Mouse (Mus musculus): ENCODE measurements around the gene Gm49486. TPM values are rescaled to one million over a fixed set of nuclear protein-coding genes. Genes with fewer than 3 reads are reported as not detected.

Gene Gm49486
- polyA plus RNA-seq, 1 experiment, result not detected

DNA sequence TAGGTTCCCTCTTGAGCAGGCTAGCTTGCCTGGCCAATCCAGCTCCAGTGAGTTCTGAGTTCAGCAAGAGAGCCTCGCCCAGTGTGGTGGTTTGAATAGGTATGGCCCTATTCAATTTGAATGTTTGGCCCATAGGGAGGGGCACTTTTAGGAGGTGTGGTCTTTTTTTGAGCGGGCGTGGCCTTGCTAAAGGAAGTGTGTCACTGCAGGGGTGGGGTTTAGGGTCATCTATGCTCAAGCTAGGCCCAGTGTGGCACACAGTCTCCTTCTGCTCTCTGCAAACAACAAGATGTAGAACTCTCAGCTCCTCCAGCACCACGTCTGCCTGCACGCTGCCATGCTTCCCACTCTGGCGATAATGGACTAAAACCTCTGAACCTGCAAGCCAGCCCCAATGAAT lies 34.5 kb downstream of the Gm49486 start:
- no peak overlapping the region for H3K4me3 ChIP-seq (replicated peaks)
- H3K9me3 ChIP-seq, result peaks cover 18% of the 10 kb centered on the region
- H3K36me3 ChIP-seq (replicated peaks; ENCODE audit: low read length), result no peaks in the 10 kb centered on the region
- no peak for TF ChIP-seq GATA1 (IDR thresholded peaks at IDR 0.05; ENCODE audit: borderline replicate concordance, low read length)
- no peak for TF ChIP-seq FLI1 (IDR thresholded peaks at IDR 0.05; ENCODE audit: low read length)
- H3K27me3 ChIP-seq (replicated peaks), result peaks cover 92% of the 10 kb centered on the region
- H3K4me1 ChIP-seq, result peaks cover 19% of the 10 kb centered on the region

- H3K4me3 ChIP-seq (replicated peaks), result no peak overlapping the region
- no peaks in the 10 kb centered on the region for H3K36me3 ChIP-seq (replicated peaks; ENCODE audit: low read length)
- peaks cover 18% of the 10 kb centered on the region for H3K9me3 ChIP-seq
- no peak for TF ChIP-seq GATA1 (IDR thresholded peaks at IDR 0.05; ENCODE audit: borderline replicate concordance, low read length)
- no peak for TF ChIP-seq FLI1 (IDR thresholded peaks at IDR 0.05; ENCODE audit: low read length)
- H3K4me1 ChIP-seq, result peaks cover 30% of the 10 kb centered on the region
- H3K27me3 ChIP-seq (replicated peaks), result peaks cover 75% of the 10 kb centered on the region
Observed at GRCm38 (mm10) chr15:79265384-79265783, 36.2 kb downstream of the Gm49486 start.

GRCm38 (mm10) chr15:79268521-79268920 lies 39.3 kb downstream of the Gm49486 start:
- H3K9me3 ChIP-seq, result peaks cover 11% of the 10 kb centered on the region
- H3K4me1 ChIP-seq, result peaks cover 32% of the 10 kb centered on the region
- no peaks in the 10 kb centered on the region for H3K36me3 ChIP-seq (replicated peaks; ENCODE audit: low read length)
- TF ChIP-seq FLI1 (IDR thresholded peaks at IDR 0.05; ENCODE audit: low read length) (no peak), GATA1 (IDR thresholded peaks at IDR 0.05; ENCODE audit: borderline replicate concordance, low read length) (no peak)
- peaks cover 62% of the 10 kb centered on the region for H3K27me3 ChIP-seq (replicated peaks)
- no peak overlapping the region for H3K4me3 ChIP-seq (replicated peaks)

GRCm38 (mm10) chr15:79270317-79271123 lies 41.3 kb downstream of the Gm49486 start:
- H3K27me3 ChIP-seq (replicated peaks), result peaks cover 53% of the 10 kb centered on the region
- TF ChIP-seq FLI1 (IDR thresholded peaks at IDR 0.05; ENCODE audit: low read length) (no peak), GATA1 (IDR thresholded peaks at IDR 0.05; ENCODE audit: borderline replicate concordance, low read length) (no peak)
- peak overlapping the region; percentile 90 for H3K4me3 ChIP-seq (replicated peaks)
- H3K36me3 ChIP-seq (replicated peaks; ENCODE audit: low read length), result no peaks in the 10 kb centered on the region
- peaks cover 35% of the 10 kb centered on the region for H3K4me1 ChIP-seq
- H3K9me3 ChIP-seq, result no peaks in the 10 kb centered on the region

GRCm38 (mm10) chr15:79271124-79271746 lies 42.0 kb downstream of the Gm49486 start:
- TF ChIP-seq FLI1 (IDR thresholded peaks at IDR 0.05; ENCODE audit: low read length), result no peak
- no peak for TF ChIP-seq GATA1 (IDR thresholded peaks at IDR 0.05; ENCODE audit: borderline replicate concordance, low read length)
- Histone ChIP-seq H3K4me3 (replicated peaks) (peak overlapping the region; percentile 90), H3K4me1 (peaks cover 35% of the 10 kb centered on the region), H3K9me3 (no peaks in the 10 kb centered on the region), H3K27me3 (replicated peaks) (peaks cover 48% of the 10 kb centered on the region), H3K36me3 (replicated peaks; ENCODE audit: low read length) (no peaks in the 10 kb centered on the region)

- no peak overlapping the region for H3K4me3 ChIP-seq (replicated peaks)
- H3K27me3 ChIP-seq (replicated peaks), result peaks cover 31% of the 10 kb centered on the region
- H3K4me1 ChIP-seq, result peaks cover 40% of the 10 kb centered on the region
- H3K36me3 ChIP-seq (replicated peaks; ENCODE audit: low read length), result no peaks in the 10 kb centered on the region
- peaks cover 6% of the 10 kb centered on the region for H3K9me3 ChIP-seq
- no peak for TF ChIP-seq FLI1 (IDR thresholded peaks at IDR 0.05; ENCODE audit: low read length)
- no peak for TF ChIP-seq GATA1 (IDR thresholded peaks at IDR 0.05; ENCODE audit: borderline replicate concordance, low read length)
Observed at GRCm38 (mm10) chr15:79273020-79273419, 43.8 kb downstream of the Gm49486 start.

GRCm38 (mm10) chr15:79277728-79278127 lies 48.5 kb downstream of the Gm49486 start:
- H3K36me3 ChIP-seq (replicated peaks; ENCODE audit: low read length), result no peaks in the 10 kb centered on the region
- no peak overlapping the region for H3K4me3 ChIP-seq (replicated peaks)
- no peak for TF ChIP-seq FLI1 (IDR thresholded peaks at IDR 0.05; ENCODE audit: low read length)
- no peak for TF ChIP-seq GATA1 (IDR thresholded peaks at IDR 0.05; ENCODE audit: borderline replicate concordance, low read length)
- peaks cover 32% of the 10 kb centered on the region for H3K4me1 ChIP-seq
- H3K9me3 ChIP-seq, result peaks cover 14% of the 10 kb centered on the region
- peaks cover 20% of the 10 kb centered on the region for H3K27me3 ChIP-seq (replicated peaks)

DNA sequence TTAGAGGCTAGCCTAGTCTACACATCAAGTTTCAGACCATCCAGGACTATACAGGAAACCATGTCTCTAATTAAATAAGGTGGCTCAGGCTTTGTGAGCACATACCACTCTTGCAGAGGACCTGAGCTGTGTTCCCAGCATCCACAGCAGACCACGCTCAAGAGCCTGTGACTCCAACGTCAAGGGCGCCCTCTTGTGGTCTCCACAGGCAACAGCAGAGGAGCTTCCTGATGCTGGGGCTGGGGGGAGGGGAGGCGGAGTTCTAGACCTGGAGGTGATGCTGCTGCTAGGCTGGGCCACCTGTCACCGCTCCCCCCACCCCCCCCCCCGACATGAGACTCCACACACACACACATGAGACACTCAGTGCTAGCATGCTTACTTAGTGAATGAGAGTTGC lies 51.0 kb downstream of the Gm49486 start:
- TF ChIP-seq GATA1 (IDR thresholded peaks at IDR 0.05; ENCODE audit: borderline replicate concordance, low read length), result no peak
- no peak for TF ChIP-seq FLI1 (IDR thresholded peaks at IDR 0.05; ENCODE audit: low read length)
- Histone ChIP-seq H3K9me3 (peaks cover 14% of the 10 kb centered on the region), H3K4me3 (replicated peaks) (no peak overlapping the region)

DNA sequence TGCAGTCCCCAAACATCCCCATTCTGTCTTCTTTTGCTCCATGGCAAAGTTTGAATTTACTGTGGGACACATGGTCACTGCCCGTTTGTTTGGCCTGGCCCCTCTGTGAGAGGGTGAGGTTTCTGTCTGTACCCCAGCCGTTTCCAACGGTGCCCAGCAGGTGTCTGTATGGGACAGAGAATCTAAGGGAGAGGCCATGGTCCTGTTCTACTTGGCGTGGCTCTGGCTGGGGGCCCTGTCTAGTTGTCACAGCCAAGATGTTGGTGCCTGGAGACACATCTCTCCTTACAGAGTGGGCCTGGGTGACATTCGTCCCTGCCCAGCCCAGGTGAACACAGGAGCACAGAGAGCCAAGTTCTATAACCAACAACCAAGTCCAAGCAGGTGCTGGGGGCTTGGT lies 51.7 kb downstream of the Gm49486 start:
- peaks cover 7% of the 10 kb centered on the region for H3K36me3 ChIP-seq (replicated peaks; ENCODE audit: low read length)
- H3K9me3 ChIP-seq, result peaks cover 14% of the 10 kb centered on the region
- peaks cover 9% of the 10 kb centered on the region for H3K27me3 ChIP-seq (replicated peaks)
- peaks cover 24% of the 10 kb centered on the region for H3K4me1 ChIP-seq
- TF ChIP-seq GATA1 (IDR thresholded peaks at IDR 0.05; ENCODE audit: borderline replicate concordance, low read length) (no peak), FLI1 (IDR thresholded peaks at IDR 0.05; ENCODE audit: low read length) (no peak)
- no peak overlapping the region for H3K4me3 ChIP-seq (replicated peaks)

More for the DNA sequence above, 51.0 kb downstream of the Gm49486 start:
- peaks cover 11% of the 10 kb centered on the region for H3K27me3 ChIP-seq (replicated peaks)
- H3K4me1 ChIP-seq, result peaks cover 24% of the 10 kb centered on the region
- peaks cover under 1% of the 10 kb centered on the region for H3K36me3 ChIP-seq (replicated peaks; ENCODE audit: low read length)

- Histone ChIP-seq H3K4me3 (replicated peaks) (peak overlapping the region; percentile 46), H3K27me3 (replicated peaks) (peaks cover 6% of the 10 kb centered on the region)
- no peak for TF ChIP-seq GATA1 (IDR thresholded peaks at IDR 0.05; ENCODE audit: borderline replicate concordance, low read length)
- no peak for TF ChIP-seq FLI1 (IDR thresholded peaks at IDR 0.05; ENCODE audit: low read length)
Observed at GRCm38 (mm10) chr15:79281389-79281788, 52.2 kb downstream of the Gm49486 start.

More at GRCm38 (mm10) chr15:79281389-79281788, 52.2 kb downstream of the Gm49486 start:
- H3K4me1 ChIP-seq, result peaks cover 24% of the 10 kb centered on the region
- H3K9me3 ChIP-seq, result peaks cover 14% of the 10 kb centered on the region
- peaks cover 13% of the 10 kb centered on the region for H3K36me3 ChIP-seq (replicated peaks; ENCODE audit: low read length)
